Mouse (Mus musculus): ENCODE data around the gene Gm11238. TPM values are rescaled to one million over a fixed set of nuclear protein-coding genes. Genes with fewer than 3 reads are reported as not detected.
A peak's percentile ranks its signal among the peaks of the same experiment; 100 is the strongest.
"Not testable (repeated sequence)": the region's sequence is repeated elsewhere in the genome, so short reads cannot be mapped to it uniquely, and the experiment has no call there.

Gene Gm11238
- total RNA-seq (2021), result not detected
- long read RNA-seq, experiment 1, result 0 reads
- long read RNA-seq, experiment 2, result 0 reads

DNA sequence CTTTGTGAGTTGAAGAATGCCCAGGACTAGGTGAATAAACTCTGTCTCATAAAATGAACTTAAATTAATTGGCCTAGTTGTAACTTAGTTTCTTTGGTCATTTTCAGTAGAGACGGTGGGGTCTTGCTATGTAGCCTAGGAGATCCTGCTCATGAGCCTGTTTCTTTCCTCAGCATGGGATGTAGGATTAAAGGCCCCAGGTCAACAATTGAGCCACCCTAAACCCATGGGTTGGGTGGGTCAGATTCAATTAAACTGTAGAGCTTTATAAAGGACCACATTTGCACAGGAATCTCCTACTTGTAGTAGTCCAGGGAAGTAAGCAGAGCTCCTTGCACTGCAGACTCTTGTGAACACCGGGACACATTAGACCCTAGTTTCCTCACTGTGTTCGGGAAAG lies at the start of gene Gm11238:
TSS of gene Gm11238 (plus strand) at position 301 of the 400 bp plus-strand sequence.
- DNase-seq, result not testable (repeated sequence)

DNA sequence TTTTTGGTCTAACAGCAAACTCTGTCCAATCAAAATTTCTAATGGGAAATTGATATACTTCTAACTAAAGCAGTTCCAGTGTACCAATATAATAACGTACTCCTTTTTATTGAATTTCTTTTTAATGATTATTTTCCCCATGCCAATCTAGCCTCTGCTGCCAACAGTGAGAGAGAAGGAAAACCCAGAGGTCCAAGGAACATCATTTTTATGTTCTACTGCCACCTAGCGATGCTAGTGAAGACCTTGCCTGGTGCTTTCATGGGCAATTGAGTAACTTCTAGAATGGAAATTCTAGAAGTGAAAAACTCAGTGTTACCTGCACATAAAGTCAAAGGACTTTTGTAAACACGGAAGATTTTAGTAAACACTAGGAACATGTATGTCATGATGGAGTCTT lies 8.4 kb upstream of the Gm11238 start:
- DNase-seq, result peak; percentile 5

GRCm38 (mm10) chr4:73622684-73623083 lies 15.0 kb downstream of the Gm11238 start, which contains the start of gene Gm11237:
Gene Gm11237 (plus strand): TSS chr4:73622984.
- DNase-seq, result not testable (repeated sequence)

DNA sequence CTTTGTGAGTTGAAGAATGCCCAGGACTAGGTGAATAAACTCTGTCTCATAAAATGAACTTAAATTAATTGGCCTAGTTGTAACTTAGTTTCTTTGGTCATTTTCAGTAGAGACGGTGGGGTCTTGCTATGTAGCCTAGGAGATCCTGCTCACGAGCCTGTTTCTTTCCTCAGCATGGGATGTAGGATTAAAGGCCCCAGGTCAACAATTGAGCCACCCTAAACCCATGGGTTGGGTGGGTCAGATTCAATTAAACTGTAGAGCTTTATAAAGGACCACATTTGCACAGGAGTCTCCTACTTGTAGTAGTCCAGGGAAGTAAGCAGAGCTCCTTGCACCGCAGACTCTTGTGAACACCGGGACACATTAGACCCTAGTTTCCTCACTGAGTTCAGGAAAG lies 30.1 kb downstream of the Gm11238 start, which contains the start of gene Gm11236:
TSS of gene Gm11236 (plus strand) at position 301 of the 400 bp plus-strand sequence.
- DNase-seq, result not testable (repeated sequence)

DNA sequence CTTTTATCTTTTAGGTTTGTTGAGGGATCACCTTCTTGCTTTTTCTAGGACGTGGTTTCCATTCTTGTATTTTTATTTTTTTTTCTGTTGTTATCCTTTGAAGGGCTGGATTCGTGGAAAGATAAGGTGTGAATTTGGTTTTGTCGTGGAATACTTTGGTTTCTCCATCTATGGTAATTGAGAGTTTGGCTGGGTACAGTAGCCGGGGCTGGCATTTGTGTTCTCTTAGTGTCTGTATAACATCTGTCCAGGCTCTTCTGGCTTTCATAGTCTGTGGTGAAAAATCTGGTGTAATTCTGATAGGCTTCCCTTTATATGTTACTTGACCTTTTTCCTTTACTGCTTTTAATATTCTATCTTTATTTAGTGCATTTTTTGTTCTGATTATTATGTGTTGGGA lies 54.2 kb downstream of the Gm11238 start:
- DNase-seq, result not testable (repeated sequence)

- not testable (repeated sequence) for DNase-seq
Observed at GRCm38 (mm10) chr4:73668054-73668453, 60.4 kb downstream of the Gm11238 start, which contains the start of gene Gm11239. Gene Gm11239 (plus strand): TSS chr4:73668354.

GRCm38 (mm10) chr4:73683216-73683615 lies 75.5 kb downstream of the Gm11238 start, which contains the start of gene Gm428:
Gene Gm428 (plus strand): TSS chr4:73683516.
- not testable (repeated sequence) for DNase-seq

Other genes starting within 250 kb of the Gm11238 start
- gene Gm11487, start 202.8 kb upstream of the Gm11238 start, total RNA-seq (2021), result not detected
- gene Gm11237, start 15.1 kb downstream of the Gm11238 start, total RNA-seq (2021), result not detected
- gene Gm11236, start 30.2 kb downstream of the Gm11238 start, total RNA-seq (2021), result not detected
- gene Gm11239, start 60.5 kb downstream of the Gm11238 start, total RNA-seq (2021), result not detected
- not detected for gene Gm428, start 75.6 kb downstream of the Gm11238 start, total RNA-seq (2021)
- under 1 TPM; 0.18 to 0.24 TPM for gene Rasef, start 183.1 kb downstream of the Gm11238 start, total RNA-seq (2021)